Mouse (Mus musculus) limb, embryonic 15.5 days (tissue): ENCODE results near the gene Ugt1a10. TPM values are rescaled to one million over a fixed set of nuclear protein-coding genes. Genes with fewer than 3 reads are reported as not detected.
"Not testable (repeated sequence)": the region's sequence is repeated elsewhere in the genome, so short reads cannot be mapped to it uniquely, and the experiment has no call there.

Experiments used
- ATAC-seq: fragments of 200-750 bp; cut with Nextera tagmentation; 2 replicates; pipeline ENCODE4 v1.8.0; 2017; ENCODE audit warnings: low read depth, moderate TSS enrichment; ENCODE audit not compliant: insufficient number of reproducible peaks, low FRiP score, low TSS enrichment
- H3K27ac ChIP-seq: fragments of 300-500 bp; sonication (generic); 2 replicates; pipeline ENCODE4 v1.5.1; 2015; ENCODE audit warnings: moderate library complexity, mild to moderate bottlenecking, inconsistent platforms
- H3K27me3 ChIP-seq: fragments of 300-500 bp; sonication (generic); 2 replicates; pipeline ENCODE4 v1.6.1; 2015; ENCODE audit warnings: inconsistent platforms
- H3K36me3 ChIP-seq: fragments of 300-500 bp; sonication (generic); 2 replicates; pipeline ENCODE4 v1.6.1; 2015; ENCODE audit warnings: inconsistent platforms
- H3K4me1 ChIP-seq: fragments of 300-500 bp; sonication (generic); 2 replicates; pipeline ENCODE4 v1.6.1; 2015; ENCODE audit warnings: inconsistent platforms
- H3K4me2 ChIP-seq: fragments of 300-500 bp; sonication (generic); 2 replicates; pipeline ENCODE4 v1.6.1; 2015; ENCODE audit warnings: mild to moderate bottlenecking, inconsistent platforms
- H3K4me3 ChIP-seq: fragments of 300-500 bp; sonication (generic); 2 replicates; pipeline ENCODE4 v1.5.1; 2015; ENCODE audit warnings: mild to moderate bottlenecking, inconsistent platforms
- H3K9ac ChIP-seq: fragments of 300-500 bp; sonication (generic); 2 replicates; pipeline ENCODE4 v1.6.1; 2015; ENCODE audit warnings: inconsistent platforms
- H3K9me3 ChIP-seq: fragments of 300-500 bp; sonication (generic); 2 replicates; pipeline ENCODE4 v1.6.1; 2016; ENCODE audit warnings: inconsistent platforms
- WGBS: fragments of 180-500 bp; shearing (Covaris S2); methylation state at CpG from one replicate; pipeline ENCODE4 v1.1.7; 2015; 5-methylcytosine and 5-hydroxymethylcytosine counted together
- polyA plus RNA-seq: library from polyadenylated mRNA; unstranded; fragments of >200 nt; fragmentation: Nextera tagmentation; extraction: Ambion mirVana; gene quantifications from 2 replicates; pipeline ENCODE4 v1.2.1, GENCODE M21; 2015

The Ugt1a10 gene
- polyA plus RNA-seq, 1 experiment from 2014 or later = not detected

DNA sequence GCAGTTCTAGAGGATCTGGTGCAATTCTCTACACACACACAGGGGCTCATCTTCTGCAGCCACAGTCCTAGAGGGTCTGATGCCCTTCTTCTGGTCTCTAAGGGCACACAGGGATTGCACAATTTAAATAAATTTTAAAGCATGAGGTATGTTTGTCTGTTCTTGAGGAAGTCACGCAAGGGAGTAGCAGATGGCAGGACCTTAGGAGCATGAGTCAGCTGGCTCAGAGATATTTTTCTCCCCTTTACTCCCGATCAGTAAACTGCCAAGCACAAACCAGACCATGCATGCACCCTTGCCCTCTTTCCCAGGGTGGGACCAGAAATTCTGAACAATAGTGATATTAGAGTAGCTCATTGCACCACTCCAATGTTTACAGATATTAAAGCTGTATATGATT is 103.2 kb downstream of the Ugt1a10 start:
- 78% methylated on average over 2 of the region's 2 CpGs for WGBS
- no peaks in the 10 kb centered on the region for H3K36me3 ChIP-seq

DNA sequence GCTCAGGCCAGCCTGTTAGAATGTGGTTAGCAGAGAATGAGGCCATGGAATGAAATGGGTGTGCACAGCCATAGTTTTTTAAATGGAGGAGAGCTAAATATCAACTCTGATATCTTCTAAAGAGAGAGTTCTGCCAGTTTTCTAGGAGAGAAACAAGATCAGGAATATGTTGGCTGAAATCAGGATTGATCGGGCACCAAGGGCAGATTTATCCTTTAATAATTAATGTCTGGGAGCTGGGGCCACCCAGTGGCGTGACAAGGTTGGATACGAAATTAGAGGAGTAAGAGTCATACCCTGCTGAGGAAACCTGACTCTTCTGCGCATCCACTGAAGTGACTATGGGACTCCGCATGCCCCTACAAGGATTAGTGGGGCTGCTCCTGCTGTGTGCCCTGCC is 110.5 kb downstream of the Ugt1a10 start, which contains the start of gene Ugt1a5:
Gene Ugt1a5, plus strand, starts transcription at position 302 of the 400 bp plus-strand sequence.
- Histone ChIP-seq H3K4me1 (no peaks in the 10 kb centered on the region), H3K9me3 (no peaks in the 10 kb centered on the region), H3K27ac (no peak within 1 kb of the TSS), H3K27me3 (no peaks in the 10 kb centered on the region), H3K36me3 (no peaks in the 10 kb centered on the region), H3K4me2 (no peak within 1 kb of the TSS), H3K9ac (no peak within 1 kb of the TSS), H3K4me3 (no peak within 1 kb of the TSS)
- 75% methylated on average over 5 of the region's 5 CpGs for WGBS
- ATAC-seq = no peak

More for the DNA sequence above, 103.2 kb downstream of the Ugt1a10 start:
- Histone ChIP-seq H3K27me3 (no peaks in the 10 kb centered on the region), H3K27ac (no peak overlapping the region), H3K4me2 (no peak overlapping the region), H3K9me3 (no peaks in the 10 kb centered on the region), H3K4me1 (no peaks in the 10 kb centered on the region), H3K4me3 (no peak overlapping the region), H3K9ac (no peak overlapping the region)
- ATAC-seq = no peak

DNA sequence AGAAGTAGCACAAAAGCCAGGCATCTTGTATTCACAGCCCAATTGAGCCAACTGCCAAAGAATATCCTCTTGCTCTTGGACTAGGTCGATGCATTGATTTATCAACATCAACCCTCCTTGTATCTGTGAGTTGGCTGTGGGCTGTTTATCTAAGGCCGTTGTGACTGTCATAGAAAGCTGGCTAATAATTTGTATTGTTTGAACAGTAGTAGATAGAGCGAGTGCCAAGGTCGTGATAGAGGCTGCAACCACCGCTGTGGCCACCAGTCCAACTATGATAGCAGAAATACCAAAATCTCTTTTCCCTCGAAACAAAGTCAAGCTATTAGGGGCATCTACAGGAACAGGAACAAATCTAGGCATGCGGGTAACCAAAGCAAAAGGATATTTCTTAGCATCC is 117.0 kb downstream of the Ugt1a10 start:
- not testable (repeated sequence) for H3K4me1 ChIP-seq, H3K9ac ChIP-seq, H3K36me3 ChIP-seq, H3K4me3 ChIP-seq, ATAC-seq, H3K4me2 ChIP-seq, H3K27me3 ChIP-seq, H3K9me3 ChIP-seq, H3K27ac ChIP-seq
- 79% methylated on average over 7 of the region's 7 CpGs for WGBS

DNA sequence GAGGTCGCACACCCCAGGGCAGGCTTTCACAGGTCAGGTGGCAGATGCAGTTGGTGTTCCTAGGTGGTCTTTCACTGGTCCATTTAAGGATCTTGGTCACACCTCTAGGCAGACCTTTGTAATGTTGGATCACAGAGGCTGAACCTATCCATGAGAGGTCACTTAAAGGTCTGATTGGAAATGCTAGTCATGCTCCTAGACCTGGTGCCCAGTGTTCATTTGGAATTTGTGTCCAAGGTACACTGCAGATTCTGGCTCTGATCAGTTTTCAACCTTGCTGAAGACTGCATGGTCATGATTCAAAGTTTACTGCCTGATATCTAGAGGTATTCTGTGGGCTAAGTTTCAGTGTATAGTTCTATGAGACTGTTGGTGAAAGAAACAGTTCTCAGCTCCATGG is 124.5 kb downstream of the Ugt1a10 start:
- no peak overlapping the region for H3K27ac ChIP-seq
- H3K4me2 ChIP-seq = no peak overlapping the region
- 100% methylated on average over 1 of the region's 1 CpGs for WGBS
- no peaks in the 10 kb centered on the region for H3K36me3 ChIP-seq
- H3K4me3 ChIP-seq = no peak overlapping the region
- ATAC-seq = no peak
- H3K9me3 ChIP-seq = 0 out of 2 replicates have a peak, but pooled peaks cover 3% of the 10 kb centered on the region
- H3K9ac ChIP-seq = no peak overlapping the region
- no peaks in the 10 kb centered on the region for H3K4me1 ChIP-seq
- H3K27me3 ChIP-seq = no peaks in the 10 kb centered on the region

DNA sequence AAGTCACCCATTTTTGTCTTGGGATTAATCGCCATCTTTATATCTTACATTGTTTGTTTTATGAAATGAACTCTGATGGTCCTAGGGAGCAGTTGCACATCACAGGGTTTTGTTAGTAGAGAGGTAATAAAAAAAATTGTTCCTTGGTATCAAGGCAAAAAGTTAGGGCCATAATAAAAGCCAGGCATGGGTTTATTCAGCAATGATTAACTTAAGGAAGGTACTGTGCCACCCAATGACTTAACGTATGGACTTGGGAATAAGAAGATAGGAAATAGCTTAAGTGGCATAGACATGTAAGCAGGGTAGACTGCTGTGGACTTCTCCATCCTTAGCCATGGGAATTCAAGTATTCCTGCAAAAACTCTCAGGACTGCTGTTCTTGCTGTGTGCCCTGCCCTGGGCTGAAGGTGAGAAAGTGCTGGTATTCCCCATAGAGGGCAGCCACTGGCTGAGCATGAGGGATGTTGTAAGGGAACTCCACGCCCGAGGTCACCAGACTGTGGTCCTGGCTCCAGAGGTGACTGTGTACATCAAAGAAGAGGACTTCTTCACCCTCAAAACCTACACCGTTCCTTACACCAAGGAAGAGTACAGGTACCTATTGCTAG is 131.2 kb downstream of the Ugt1a10 start:
- Histone ChIP-seq H3K9ac (no peak overlapping the region), H3K36me3 (no peaks in the 10 kb centered on the region), H3K4me2 (no peak overlapping the region), H3K27ac (no peak overlapping the region), H3K4me3 (no peak overlapping the region), H3K9me3 (no peaks in the 10 kb centered on the region), H3K4me1 (no peaks in the 10 kb centered on the region), H3K27me3 (no peaks in the 10 kb centered on the region)
- 85% methylated on average over 5 of the region's 5 CpGs for WGBS
- no peak for ATAC-seq

DNA sequence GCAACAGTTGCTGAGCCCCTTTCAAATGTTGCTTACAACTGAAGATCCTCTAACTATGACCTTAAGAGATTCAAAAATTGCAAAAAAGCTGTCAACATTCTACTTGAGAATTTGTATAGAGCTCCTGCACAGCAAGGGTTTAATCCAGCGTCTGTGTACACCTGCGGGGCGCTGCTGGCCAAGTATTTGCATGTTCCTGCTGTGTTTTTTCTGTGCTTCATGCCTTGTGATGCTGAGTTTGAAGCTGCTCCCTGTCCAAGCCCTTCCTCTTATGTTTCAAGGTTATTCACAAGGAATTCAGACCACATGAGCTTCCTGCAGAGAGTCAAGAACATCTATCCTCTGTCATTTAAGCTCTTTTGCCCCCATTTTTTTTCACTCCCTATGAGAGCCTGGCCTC is 136.9 kb downstream of the Ugt1a10 start:
- Histone ChIP-seq H3K27ac (no peak overlapping the region), H3K27me3 (no peaks in the 10 kb centered on the region), H3K4me1 (no peaks in the 10 kb centered on the region), H3K36me3 (no peaks in the 10 kb centered on the region), H3K4me3 (no peak overlapping the region), H3K9me3 (no peaks in the 10 kb centered on the region), H3K4me2 (no peak overlapping the region), H3K9ac (no peak overlapping the region)
- ATAC-seq = no peak
- 68% methylated on average over 3 of the region's 3 CpGs for WGBS

DNA sequence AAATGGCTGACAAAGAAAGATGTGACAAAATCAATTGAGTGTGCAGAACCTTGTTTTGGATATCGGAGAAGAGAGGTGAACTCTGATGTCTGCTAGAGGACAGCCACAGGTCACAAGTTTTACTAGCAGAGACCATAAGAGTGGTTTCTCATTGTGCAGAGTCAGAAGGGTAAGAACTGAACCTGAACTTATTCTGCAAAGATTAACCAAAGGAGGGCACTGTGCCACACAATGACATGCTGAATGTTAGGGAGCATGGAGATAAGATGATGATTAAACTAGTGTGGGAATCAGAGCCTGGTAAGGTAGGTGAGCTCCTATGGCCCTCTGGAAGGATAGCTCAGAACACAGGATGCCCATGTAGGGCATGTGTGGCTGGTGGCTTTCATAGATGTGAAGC is 140.5 kb downstream of the Ugt1a10 start:
- WGBS = 88% methylated on average over 1 of the region's 1 CpGs
- no peaks in the 10 kb centered on the region for H3K9me3 ChIP-seq
- ATAC-seq = no peak
- no peaks in the 10 kb centered on the region for H3K36me3 ChIP-seq
- H3K4me2 ChIP-seq = no peak overlapping the region
- no peaks in the 10 kb centered on the region for H3K27me3 ChIP-seq
- no peak overlapping the region for H3K4me3 ChIP-seq
- no peak overlapping the region for H3K27ac ChIP-seq
- no peaks in the 10 kb centered on the region for H3K4me1 ChIP-seq
- H3K9ac ChIP-seq = no peak overlapping the region

DNA sequence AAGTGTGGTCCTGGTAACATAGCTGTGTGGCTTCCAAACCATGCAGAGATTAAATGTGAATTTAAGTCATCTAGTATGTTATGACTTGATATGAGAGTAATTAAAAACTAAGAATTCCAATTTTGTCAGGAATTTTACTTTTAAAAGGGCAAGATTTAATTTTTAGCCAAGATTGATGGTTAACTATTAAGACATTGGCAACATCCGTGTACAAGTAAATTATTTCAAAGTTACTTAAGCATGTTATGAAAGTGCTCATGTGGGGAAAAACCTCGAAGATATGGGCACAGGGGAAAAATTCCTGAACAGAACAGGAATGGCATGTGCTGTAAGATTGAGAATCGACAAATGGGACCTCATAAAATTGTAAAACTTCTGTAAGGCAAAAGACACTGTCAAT is 142.3 kb downstream of the Ugt1a10 start:
- Histone ChIP-seq H3K9me3 (no peaks in the 10 kb centered on the region), H3K27ac (no peak overlapping the region), H3K9ac (no peak overlapping the region), H3K4me1 (no peaks in the 10 kb centered on the region), H3K4me3 (no peak overlapping the region), H3K36me3 (no peaks in the 10 kb centered on the region), H3K4me2 (no peak overlapping the region), H3K27me3 (no peaks in the 10 kb centered on the region)
- ATAC-seq = no peak
- 70% methylated on average over 3 of the region's 3 CpGs for WGBS

DNA sequence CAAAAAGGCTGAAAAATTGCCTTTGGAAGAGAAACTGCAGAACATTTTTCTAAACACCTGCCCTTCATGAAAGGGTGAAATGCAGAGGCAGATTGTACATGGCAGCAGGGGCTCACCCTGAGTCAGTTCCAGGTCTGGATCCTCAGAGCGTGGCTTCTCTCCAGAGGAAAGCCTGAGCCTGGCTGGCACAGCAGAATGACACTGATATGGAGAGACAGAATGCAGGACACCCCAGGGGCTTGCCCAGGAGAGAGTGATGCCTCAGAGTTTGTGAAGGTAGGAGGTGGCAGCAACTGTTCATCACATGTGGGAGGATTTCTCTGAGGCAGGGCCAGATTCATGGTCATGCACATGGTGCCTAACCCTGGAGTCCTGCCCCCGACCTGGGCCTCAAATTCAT is 144.8 kb downstream of the Ugt1a10 start:
- Histone ChIP-seq H3K9me3 (no peaks in the 10 kb centered on the region), H3K36me3 (no peaks in the 10 kb centered on the region), H3K4me2 (no peak overlapping the region), H3K9ac (no peak overlapping the region), H3K4me1 (0 out of 2 replicates have a peak, but pooled peaks cover under 1% of the 10 kb centered on the region), H3K27me3 (no peaks in the 10 kb centered on the region), H3K27ac (no peak overlapping the region), H3K4me3 (no peak overlapping the region)
- no peak for ATAC-seq
- WGBS = 74% methylated on average over 2 of the region's 2 CpGs

DNA sequence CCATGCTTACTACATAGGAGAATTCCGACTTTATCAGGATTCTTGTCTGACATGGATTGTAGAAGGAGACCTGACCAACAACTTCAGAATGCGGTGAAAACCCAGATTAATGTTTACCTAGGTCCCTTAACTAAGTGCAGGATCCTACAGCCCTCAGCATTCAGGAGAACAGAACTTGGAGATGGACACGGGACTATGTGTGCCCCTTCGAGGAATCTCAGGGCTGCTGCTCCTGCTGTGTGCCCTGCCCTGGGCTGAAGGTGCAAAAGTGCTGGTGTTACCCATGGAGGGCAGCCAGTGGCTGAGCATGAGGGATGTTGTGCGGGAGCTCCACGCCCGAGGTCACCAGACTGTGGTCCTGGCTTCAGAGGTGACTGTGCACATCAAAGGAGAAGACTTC is 145.3 kb downstream of the Ugt1a10 start, which contains the start of gene Ugt1a2:
Gene Ugt1a2, plus strand, starts transcription at position 146 of the 400 bp plus-strand sequence.
- peaks cover 4% of the 10 kb centered on the region for H3K4me1 ChIP-seq
- no peak for ATAC-seq
- no peaks in the 10 kb centered on the region for H3K36me3 ChIP-seq
- no peak within 1 kb of the TSS for H3K9ac ChIP-seq
- H3K27ac ChIP-seq = no peak within 1 kb of the TSS
- H3K9me3 ChIP-seq = no peaks in the 10 kb centered on the region
- H3K4me2 ChIP-seq = no peak within 1 kb of the TSS
- 77% methylated on average over 7 of the region's 7 CpGs for WGBS
- H3K27me3 ChIP-seq = no peaks in the 10 kb centered on the region
- no peak within 1 kb of the TSS for H3K4me3 ChIP-seq

DNA sequence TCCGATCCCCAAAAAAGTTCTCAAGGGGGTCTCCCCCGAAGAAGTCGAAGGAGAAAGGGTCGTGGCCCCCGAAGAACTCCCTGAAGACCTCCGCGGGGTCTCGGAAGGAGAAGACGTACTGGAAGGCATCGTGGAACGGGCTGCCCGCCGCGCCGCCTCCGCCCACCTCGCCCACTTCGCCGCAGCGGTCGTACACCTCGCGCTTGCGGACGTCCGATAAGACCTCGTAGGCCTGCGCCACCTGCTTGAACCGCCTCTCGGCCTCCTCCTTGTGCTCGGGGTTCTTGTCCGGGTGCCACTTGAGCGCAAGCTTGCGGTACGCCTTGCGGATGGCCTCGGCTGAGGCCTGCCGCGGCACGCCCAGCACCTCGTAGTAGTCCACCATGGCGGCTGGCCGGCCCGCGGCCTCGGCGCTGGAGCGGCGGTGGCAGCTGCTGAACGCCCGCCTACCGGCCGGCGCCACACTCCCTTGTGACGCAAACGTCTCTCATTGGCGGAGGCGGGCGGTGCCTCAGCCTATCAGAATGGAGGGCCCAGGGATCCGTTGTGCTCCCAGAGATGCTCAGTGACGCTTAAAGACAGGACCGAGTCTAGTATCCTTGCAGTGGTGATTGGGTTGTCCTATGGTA is 150.2 kb downstream of the Ugt1a10 start, which contains the start of gene Dnajb3:
Gene Dnajb3, minus strand, starts transcription at position 489 of the 629 bp plus-strand sequence.
- Histone ChIP-seq H3K27ac (no peak within 1 kb of the TSS), H3K27me3 (no peaks in the 10 kb centered on the region), H3K9ac (peak within 1 kb of the TSS; percentile 54), H3K4me2 (peak within 1 kb of the TSS; percentile 87), H3K9me3 (no peaks in the 10 kb centered on the region), H3K36me3 (no peaks in the 10 kb centered on the region), H3K4me3 (peak within 1 kb of the TSS; percentile 54), H3K4me1 (peaks cover 10% of the 10 kb centered on the region)
- 6% methylated on average over 62 of the region's 62 CpGs for WGBS
- ATAC-seq = peak; percentile 92

DNA sequence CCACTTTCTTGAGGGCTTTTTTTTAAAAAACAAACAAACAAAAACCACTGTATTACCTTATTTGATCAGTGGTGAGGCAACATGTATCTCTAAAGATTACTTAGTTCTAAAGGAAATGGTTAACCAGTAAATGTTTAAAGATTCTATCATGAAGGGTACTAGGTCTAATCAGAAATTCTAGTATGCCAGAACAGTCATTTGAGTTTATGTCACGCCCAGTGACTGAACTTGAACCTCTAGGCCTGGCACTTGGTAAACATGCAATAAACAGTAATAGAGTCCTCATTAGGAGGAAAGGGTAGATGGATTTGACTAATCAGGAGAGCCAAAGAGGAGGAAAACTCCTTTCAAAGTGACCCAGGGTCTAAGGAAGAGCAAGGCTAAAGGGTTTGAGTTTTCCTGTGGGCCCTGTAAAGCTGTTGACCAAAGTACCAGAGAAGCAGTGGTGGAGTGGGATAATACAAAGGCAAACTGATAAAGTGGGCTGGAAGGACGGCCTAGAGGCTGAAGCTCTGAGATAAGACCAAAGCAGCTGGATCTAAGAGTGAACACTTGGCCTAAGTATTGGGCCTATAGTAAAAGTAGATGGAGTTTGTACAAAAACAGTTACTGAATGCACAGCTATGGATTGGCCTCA is 151.8 kb downstream of the Ugt1a10 start:
- Histone ChIP-seq H3K4me1 (peaks cover 10% of the 10 kb centered on the region), H3K4me2 (no peak overlapping the region), H3K9me3 (peaks cover 7% of the 10 kb centered on the region), H3K27me3 (no peaks in the 10 kb centered on the region), H3K27ac (no peak overlapping the region), H3K4me3 (no peak overlapping the region), H3K36me3 (no peaks in the 10 kb centered on the region), H3K9ac (no peak overlapping the region)
- 73% methylated on average over 2 of the region's 2 CpGs for WGBS
- ATAC-seq = no peak
